Comparison of ENCODE assay signal across 18 mouse cellular contexts in the genomic region with DNA sequence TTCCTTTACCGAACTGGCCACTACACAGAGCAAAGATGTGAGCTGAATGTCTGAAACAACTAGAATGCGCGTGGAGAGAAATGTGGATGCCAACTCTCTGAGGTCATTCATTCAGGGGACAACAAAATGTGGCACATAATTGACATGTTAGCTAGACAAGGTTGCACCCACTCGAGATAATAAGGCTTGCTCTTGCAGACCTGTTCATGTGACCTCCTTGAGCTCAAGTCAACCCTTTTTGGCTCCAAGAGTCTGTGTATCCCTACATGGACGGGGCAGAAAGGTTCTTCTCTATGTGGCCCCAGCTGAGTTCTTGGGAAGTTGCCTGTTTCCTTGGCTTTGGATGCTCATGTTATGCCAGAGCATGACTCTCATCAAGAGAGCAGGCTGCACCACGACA.
"Had no signal": no experiment of that assay in that cellular context is flagged by ENCODE, and none has a peak within 500 bp of the region (broad histone marks: within the 10 kb centered on the region; RNA-seq: fewer than 3 reads in every experiment).

No protein-coding gene starts in this region.

- H3K27ac ChIP-seq: midbrain, embryonic 12.5 days; neural tube, embryonic 13.5 days; neural tube, embryonic 15.5 days had no signal

- H3K9me3 ChIP-seq: midbrain, embryonic 12.5 days; neural tube, embryonic 13.5 days; neural tube, embryonic 15.5 days had no signal

- H3K4me2 ChIP-seq: lung, embryonic 14.5 days; midbrain, embryonic 12.5 days; neural tube, embryonic 13.5 days; neural tube, embryonic 15.5 days had no signal

- H3K4me1 ChIP-seq: midbrain, embryonic 12.5 days; neural tube, embryonic 15.5 days had no signal

- H3K9ac ChIP-seq: lung, embryonic 14.5 days; midbrain, embryonic 12.5 days; neural tube, embryonic 13.5 days; neural tube, embryonic 15.5 days had no signal

- H3K4me3 ChIP-seq: midbrain, embryonic 12.5 days; myocyte; neural tube, embryonic 13.5 days; neural tube, embryonic 15.5 days had no signal

- H3K36me3 ChIP-seq: midbrain, embryonic 12.5 days; neural tube, embryonic 13.5 days; neural tube, embryonic 15.5 days had no signal

- H3K27me3 ChIP-seq: neural tube, embryonic 13.5 days; neural tube, embryonic 15.5 days had no signal

- DNase-seq: lung, adult 18-20 months; lung, embryonic 14.5 days; lung, postnatal 10 days; lung, postnatal 4 days; midbrain, embryonic 14.5 days; retina, postnatal 1 day; right cerebral cortex, adult 18-20 months; right cerebral cortex, postnatal 25 days; right cerebral cortex, postnatal 4 days; spleen, adult 18-20 months; thymus, adult 18-20 months; thymus, postnatal 14 days; thymus, postnatal 36 days had no signal

- ATAC-seq: midbrain, embryonic 16.5 days had no signal
